Mouse (Mus musculus) adrenal gland, postnatal 10 days (tissue): ENCODE data around the gene Mag. TPM values are rescaled to one million over a fixed set of nuclear protein-coding genes. Genes with fewer than 3 reads are reported as not detected.
"Not testable (repeated sequence)": the region's sequence is repeated elsewhere in the genome, so short reads cannot be mapped to it uniquely, and the experiment has no call there.

Source experiments
- DNase-seq: peaks from one replicate; pipeline ENCODE4 v3.0.0; 2021; ENCODE audit warnings: mixed read lengths
- total RNA-seq, 2 experiments: library from RNA; stranded (reverse); gene quantifications; 2 replicates each; pipeline ENCODE4 v1.2.3; 2021

The Mag gene
- total RNA-seq, 2 experiments from 2014 or later, result 0.45 to 0.58 TPM

GRCm38 (mm10) chr7:30940070-30940469 lies 25.4 kb upstream of the Mag start:
- not testable (repeated sequence) for DNase-seq

- DNase-seq, result not testable (repeated sequence)
These were observed 20.9 kb upstream of the Mag start for GRCm38 (mm10) chr7:30935422-30936099.

GRCm38 (mm10) chr7:30924581-30924980 lies 9.9 kb upstream of the Mag start, which contains the start of gene Hamp2:
Gene Hamp2 (minus strand): TSS chr7:30924681.
- not testable (repeated sequence) for DNase-seq

- DNase-seq, result no peak
These were observed 9.4 kb upstream of the Mag start for GRCm38 (mm10) chr7:30924071-30924470.

GRCm38 (mm10) chr7:30922490-30922889 lies 7.8 kb upstream of the Mag start:
- DNase-seq, result not testable (repeated sequence)

- DNase-seq, result no peak
These were observed 5.5 kb upstream of the Mag start for GRCm38 (mm10) chr7:30920217-30920616.

GRCm38 (mm10) chr7:30917219-30917618 lies 2.5 kb upstream of the Mag start:
- no peak for DNase-seq

GRCm38 (mm10) chr7:30916713-30917112 lies 2.0 kb upstream of the Mag start:
- DNase-seq, result no peak

GRCm38 (mm10) chr7:30909773-30910172 lies 4.9 kb downstream of the Mag start:
- no peak for DNase-seq

GRCm38 (mm10) chr7:30908992-30909431 lies 5.7 kb downstream of the Mag start:
- DNase-seq, result no peak

- DNase-seq, result peak; percentile 32
These were observed 6.2 kb downstream of the Mag start for GRCm38 (mm10) chr7:30908277-30908991.

GRCm38 (mm10) chr7:30904042-30904441 lies 10.6 kb downstream of the Mag start:
- DNase-seq, result peak; percentile 46

GRCm38 (mm10) chr7:30895217-30895616 lies 19.5 kb downstream of the Mag start:
- no peak for DNase-seq

GRCm38 (mm10) chr7:30892515-30892914 lies 22.2 kb downstream of the Mag start:
- DNase-seq, result no peak

GRCm38 (mm10) chr7:30891746-30892145 lies 22.9 kb downstream of the Mag start:
- DNase-seq, result no peak

GRCm38 (mm10) chr7:30890681-30891080 lies 24.0 kb downstream of the Mag start:
- no peak for DNase-seq

- no peak for DNase-seq
These were observed 25.9 kb downstream of the Mag start for GRCm38 (mm10) chr7:30888786-30889185.

GRCm38 (mm10) chr7:30887568-30888188 lies 27.0 kb downstream of the Mag start:
- no peak for DNase-seq

GRCm38 (mm10) chr7:30886852-30887251 lies 27.8 kb downstream of the Mag start:
- peak; percentile 31 for DNase-seq

GRCm38 (mm10) chr7:30884047-30884446 lies 30.6 kb downstream of the Mag start:
- peak; percentile 30 for DNase-seq

- DNase-seq, result no peak
These were observed 33.3 kb downstream of the Mag start for GRCm38 (mm10) chr7:30881367-30881766.

- DNase-seq, result no peak
These were observed 34.5 kb downstream of the Mag start, which contains the start of gene Cd22 for GRCm38 (mm10) chr7:30880176-30880575. Gene Cd22 (minus strand): TSS chr7:30880342.

GRCm38 (mm10) chr7:30878950-30879349 lies 35.7 kb downstream of the Mag start:
- no peak for DNase-seq
